Mouse (Mus musculus) forebrain, embryonic 16.5 days (tissue): ENCODE results near the gene Ccp110. TPM values are rescaled to one million over a fixed set of nuclear protein-coding genes. Genes with fewer than 3 reads are reported as not detected.

Experiments used
- ATAC-seq: fragments of 200-750 bp; cut with Nextera tagmentation; 2 replicates; pipeline ENCODE4 v1.8.0; 2017; ENCODE audit warnings: mild to moderate bottlenecking, moderate library complexity
- H3K27ac ChIP-seq: fragments of 300-500 bp; sonication (generic); 2 replicates; pipeline ENCODE4 v1.5.1; 2014; ENCODE audit warnings: low read length, control low read depth
- H3K27me3 ChIP-seq: fragments of 300-500 bp; sonication (generic); replicated peaks from 2 replicates; pipeline ENCODE4 v1.6.1; 2014; ENCODE audit warnings: low read length; ENCODE audit not compliant: control insufficient read depth, insufficient read depth
- H3K36me3 ChIP-seq: fragments of 300-500 bp; sonication (generic); 2 replicates; pipeline ENCODE4 v1.6.1; 2014; ENCODE audit not compliant: control insufficient read depth, insufficient read depth
- H3K4me1 ChIP-seq: fragments of 300-500 bp; sonication (generic); replicated peaks from 2 replicates; pipeline ENCODE4 v1.6.1; 2014; ENCODE audit warnings: low read length; ENCODE audit not compliant: control insufficient read depth, insufficient read depth
- H3K4me2 ChIP-seq: fragments of 300-500 bp; sonication (generic); 2 replicates; pipeline ENCODE4 v1.6.1; 2014; ENCODE audit warnings: mild to moderate bottlenecking, low read length, control low read depth
- H3K4me3 ChIP-seq: fragments of 300-500 bp; sonication (generic); replicated peaks from 2 replicates; pipeline ENCODE4 v1.5.1; 2014; ENCODE audit warnings: mild to moderate bottlenecking, low read length, control low read depth
- H3K9ac ChIP-seq: fragments of 300-500 bp; sonication (generic); replicated peaks from 2 replicates; pipeline ENCODE4 v1.6.1; 2014; ENCODE audit warnings: low read depth, low read length, control low read depth
- H3K9me3 ChIP-seq: fragments of 300-500 bp; sonication (generic); 2 replicates; pipeline ENCODE4 v1.6.1; 2016; ENCODE audit warnings: low read length; ENCODE audit not compliant: control insufficient read depth
- WGBS: fragments of 180-500 bp; shearing (Covaris S2); extraction: QIAGEN DNeasy Blood & Tissue Kit; methylation state at CpG from one replicate; pipeline ENCODE4 v1.1.7; 2014; 5-methylcytosine and 5-hydroxymethylcytosine counted together
- polyA plus RNA-seq: library from polyadenylated mRNA; unstranded; fragments of >200 nt; fragmentation: Nextera tagmentation; extraction: Ambion mirVana; gene quantifications from 2 replicates; pipeline ENCODE4 v1.2.1, GENCODE M21; 2015

Gene Ccp110
- 40.0 and 42.4 TPM in 2 replicates for polyA plus RNA-seq

DNA sequence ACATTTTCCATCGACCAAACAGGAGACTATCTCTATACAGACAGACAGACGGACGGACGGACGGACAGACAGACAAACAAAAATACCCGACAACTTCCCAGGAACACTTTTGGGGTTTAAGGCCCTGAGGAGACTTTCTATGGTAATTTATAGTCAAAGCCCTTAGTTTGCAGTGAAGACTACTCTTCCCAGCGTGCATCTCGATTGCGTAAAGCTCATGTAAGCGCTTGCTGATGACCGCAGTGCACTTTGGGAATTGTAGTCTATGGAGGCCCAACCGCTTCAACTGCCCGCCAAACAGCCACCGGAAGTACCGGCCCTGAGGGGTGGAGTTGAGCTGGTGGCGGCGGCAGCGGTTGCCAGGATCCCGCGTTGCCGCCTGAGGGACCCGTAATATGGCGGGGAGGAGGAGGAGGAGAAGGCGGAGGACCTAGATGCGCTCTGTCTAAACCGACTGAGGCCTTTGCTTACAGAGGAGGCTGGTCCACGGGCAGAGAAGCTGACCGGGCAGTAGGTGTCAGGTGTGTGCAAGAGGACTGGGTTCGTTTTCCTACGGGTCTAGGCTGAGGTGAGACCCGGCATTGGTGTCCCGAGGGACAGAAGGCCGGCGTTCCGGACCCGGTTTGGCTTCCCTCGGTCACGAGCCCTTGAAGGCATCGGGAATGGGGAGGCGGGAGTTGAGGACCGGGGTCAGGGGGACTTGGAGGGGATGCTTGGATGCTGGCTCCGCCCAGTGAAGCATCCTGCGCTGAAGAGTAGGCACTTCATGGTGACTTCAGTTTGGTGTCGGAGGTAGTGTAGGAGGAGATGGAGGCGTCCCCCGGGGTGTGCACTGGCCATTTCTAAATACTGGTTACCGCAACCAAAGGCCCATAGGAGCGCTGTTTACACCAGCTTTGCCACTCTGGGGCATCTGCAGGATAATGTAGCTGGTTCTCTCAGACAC lies at the start of gene Ccp110:
Ccp110 (plus strand) TSS at position 325 of the 946 bp plus-strand sequence.
- WGBS = under 1% methylated on average over 48 of the region's 48 CpGs
- Histone ChIP-seq H3K4me1 (peaks cover 14% of the 10 kb centered on the region), H3K9ac (peak within 1 kb of the TSS; percentile 69), H3K4me2 (peak within 1 kb of the TSS; percentile 65), H3K27ac (peak within 1 kb of the TSS; percentile 47), H3K36me3 (no peaks in the 10 kb centered on the region), H3K27me3 (no peaks in the 10 kb centered on the region), H3K9me3 (no peaks in the 10 kb centered on the region), H3K4me3 (peak within 1 kb of the TSS; percentile 63)
- peak; percentile 99 for ATAC-seq

DNA sequence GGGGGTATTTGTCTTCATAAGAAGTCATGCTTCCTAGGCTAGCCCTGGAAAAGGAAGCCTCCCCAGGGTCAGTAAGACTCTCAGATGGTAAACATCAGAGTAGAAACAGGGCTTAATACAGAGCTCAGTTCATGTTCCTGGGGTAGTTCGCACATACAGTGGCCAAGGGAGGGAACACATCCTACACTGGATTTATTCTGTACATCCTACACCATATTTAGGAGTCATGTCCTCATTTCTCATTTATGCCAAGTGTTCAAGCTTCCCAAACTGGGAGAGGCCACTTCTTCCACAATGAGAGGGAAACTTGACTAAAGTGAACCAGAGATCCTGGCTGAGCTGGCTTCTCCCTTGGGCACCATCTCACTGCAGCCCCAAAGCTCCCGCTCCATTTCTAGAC lies 44.6 kb upstream of the Ccp110 start:
- Histone ChIP-seq H3K36me3 (no peaks in the 10 kb centered on the region), H3K9me3 (no peaks in the 10 kb centered on the region; the same call in 1 of the 2 replicates), H3K27me3 (no peaks in the 10 kb centered on the region), H3K4me2 (no peak overlapping the region), H3K4me1 (no peaks in the 10 kb centered on the region), H3K27ac (no peak overlapping the region), H3K9ac (no peak overlapping the region), H3K4me3 (no peak overlapping the region)
- 93% methylated on average over 2 of the region's 2 CpGs for WGBS
- no peak for ATAC-seq

DNA sequence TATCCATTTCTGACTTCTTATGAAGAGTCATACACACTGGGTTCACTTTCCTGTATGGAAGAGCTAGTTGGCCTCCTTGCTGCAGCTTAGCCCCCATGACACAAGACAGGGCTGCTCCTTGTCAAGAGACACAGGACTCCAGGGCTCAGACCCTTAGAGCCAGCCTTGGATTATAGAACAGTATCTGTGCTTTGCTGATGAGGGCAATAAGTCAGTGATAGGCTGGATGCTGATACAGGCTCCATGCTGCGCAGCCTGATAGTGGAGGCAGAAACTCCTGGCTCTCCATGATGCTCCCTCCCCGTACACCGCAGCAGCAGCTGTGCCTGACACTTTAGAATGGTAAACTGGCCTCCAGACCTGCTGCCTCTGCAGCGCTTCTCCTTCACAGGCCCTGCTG lies 42.2 kb upstream of the Ccp110 start:
- no peaks in the 10 kb centered on the region for H3K9me3 ChIP-seq
- H3K27ac ChIP-seq = no peak overlapping the region
- no peak overlapping the region for H3K4me3 ChIP-seq
- H3K27me3 ChIP-seq = no peaks in the 10 kb centered on the region
- 83% methylated on average over 4 of the region's 4 CpGs for WGBS
- ATAC-seq = no peak
- H3K36me3 ChIP-seq = no peaks in the 10 kb centered on the region
- H3K9ac ChIP-seq = no peak overlapping the region
- H3K4me1 ChIP-seq = no peaks in the 10 kb centered on the region
- H3K4me2 ChIP-seq = no peak overlapping the region

DNA sequence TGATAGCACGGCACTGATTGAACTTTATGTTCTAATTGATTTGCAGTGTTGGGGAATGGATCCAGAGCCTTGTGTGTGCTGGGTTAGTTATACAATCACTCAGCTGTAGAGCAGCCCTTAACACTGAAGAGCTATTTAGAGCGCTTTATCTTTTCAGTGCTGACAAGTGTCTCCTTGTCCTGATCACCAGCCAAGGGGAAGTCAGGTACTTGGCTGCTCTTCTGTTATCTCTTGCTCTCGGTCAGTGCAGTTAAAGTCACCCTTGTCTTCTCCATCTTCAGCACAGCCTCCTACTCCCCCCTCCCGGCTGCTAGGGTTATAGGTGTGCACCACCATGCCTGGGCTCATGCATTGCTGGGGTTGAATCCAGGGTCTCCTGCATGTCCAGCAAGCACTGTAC lies 35.5 kb upstream of the Ccp110 start:
- no peak overlapping the region for H3K4me3 ChIP-seq
- H3K27ac ChIP-seq = no peak overlapping the region
- H3K9ac ChIP-seq = no peak overlapping the region
- no peak for ATAC-seq
- H3K4me1 ChIP-seq = no peaks in the 10 kb centered on the region
- H3K4me2 ChIP-seq = no peak overlapping the region
- no peaks in the 10 kb centered on the region for H3K9me3 ChIP-seq
- H3K27me3 ChIP-seq = no peaks in the 10 kb centered on the region
- WGBS = 88% methylated on average over 4 of the region's 4 CpGs
- H3K36me3 ChIP-seq = no peaks in the 10 kb centered on the region

DNA sequence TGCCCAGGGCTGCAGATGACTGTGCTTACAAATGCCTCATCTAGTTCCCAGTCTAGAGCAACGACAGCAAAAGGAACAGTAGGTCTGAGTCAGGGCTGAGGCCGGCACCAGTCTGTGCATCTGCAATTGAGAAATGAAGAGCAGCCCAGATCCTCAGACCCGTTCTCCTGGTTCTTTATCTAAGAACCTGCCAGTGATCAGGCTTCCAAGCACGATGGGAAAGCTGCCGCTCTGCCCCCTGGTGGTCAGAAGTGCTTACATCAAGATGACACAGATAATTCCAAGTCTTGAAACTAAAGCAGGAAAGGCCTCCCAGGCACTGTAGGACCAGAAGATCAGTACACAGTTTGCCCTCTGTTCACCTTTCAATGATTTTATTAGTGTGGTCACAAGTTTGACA lies 24.2 kb upstream of the Ccp110 start:
- no peak overlapping the region for H3K9ac ChIP-seq
- H3K36me3 ChIP-seq = peaks cover 22% of the 10 kb centered on the region
- H3K4me1 ChIP-seq = no peaks in the 10 kb centered on the region

DNA sequence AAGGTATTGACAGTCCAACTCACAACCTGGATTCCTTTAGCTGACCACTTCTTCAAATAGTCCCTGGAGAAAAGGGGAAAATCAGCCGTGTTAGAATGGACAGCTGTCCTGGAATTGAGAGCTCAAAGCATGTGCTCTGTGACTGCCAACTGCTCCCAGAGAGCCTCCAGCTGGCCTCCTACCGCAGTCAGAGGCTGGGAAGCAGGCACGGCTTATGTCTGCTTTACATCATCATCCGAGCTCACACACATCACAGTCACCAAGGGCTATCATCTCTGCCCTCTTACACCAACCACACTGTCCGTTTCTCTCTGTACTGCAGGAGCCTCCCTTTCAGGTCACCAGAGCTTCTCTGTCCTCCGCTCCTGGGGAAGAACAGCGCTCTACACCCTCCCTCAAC lies 23.3 kb upstream of the Ccp110 start:
- WGBS = 78% methylated on average over 7 of the region's 7 CpGs
- peaks cover 26% of the 10 kb centered on the region for H3K36me3 ChIP-seq
- ATAC-seq = no peak

More for the DNA sequence above, 24.2 kb upstream of the Ccp110 start:
- Histone ChIP-seq H3K9me3 (no peaks in the 10 kb centered on the region), H3K4me2 (no peak overlapping the region), H3K27me3 (no peaks in the 10 kb centered on the region), H3K4me3 (no peak overlapping the region), H3K27ac (no peak overlapping the region)
- 19% methylated on average over 5 of the region's 5 CpGs for WGBS
- ATAC-seq = peak; percentile 74

DNA sequence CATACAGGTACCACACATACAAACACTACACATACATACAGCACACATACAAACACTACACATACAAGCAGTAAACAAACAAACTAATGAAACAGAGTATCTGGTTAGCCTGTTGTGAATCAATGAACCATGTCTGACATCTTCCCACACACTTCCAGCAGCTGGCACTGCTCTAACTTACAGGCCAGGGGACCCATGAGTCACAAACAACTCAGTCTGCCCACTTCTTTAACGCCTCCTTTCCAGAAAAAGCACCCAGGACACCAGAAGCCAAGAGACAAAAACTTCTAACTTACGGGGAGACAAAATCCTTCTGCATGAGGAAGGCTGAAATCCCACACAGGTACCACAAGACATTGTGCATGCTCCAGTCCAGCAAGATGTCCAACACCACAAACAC lies 21.1 kb upstream of the Ccp110 start:
- Histone ChIP-seq H3K36me3 (peaks cover 40% of the 10 kb centered on the region), H3K27ac (no peak overlapping the region), H3K4me1 (no peaks in the 10 kb centered on the region), H3K9ac (no peak overlapping the region), H3K9me3 (no peaks in the 10 kb centered on the region), H3K27me3 (no peaks in the 10 kb centered on the region), H3K4me2 (no peak overlapping the region), H3K4me3 (no peak overlapping the region)
- ATAC-seq = no peak
- 94% methylated on average over 2 of the region's 2 CpGs for WGBS

More for the DNA sequence above, 23.3 kb upstream of the Ccp110 start:
- Histone ChIP-seq H3K27me3 (no peaks in the 10 kb centered on the region), H3K27ac (no peak overlapping the region), H3K9me3 (no peaks in the 10 kb centered on the region), H3K9ac (no peak overlapping the region), H3K4me3 (no peak overlapping the region), H3K4me1 (no peaks in the 10 kb centered on the region), H3K4me2 (no peak overlapping the region)

DNA sequence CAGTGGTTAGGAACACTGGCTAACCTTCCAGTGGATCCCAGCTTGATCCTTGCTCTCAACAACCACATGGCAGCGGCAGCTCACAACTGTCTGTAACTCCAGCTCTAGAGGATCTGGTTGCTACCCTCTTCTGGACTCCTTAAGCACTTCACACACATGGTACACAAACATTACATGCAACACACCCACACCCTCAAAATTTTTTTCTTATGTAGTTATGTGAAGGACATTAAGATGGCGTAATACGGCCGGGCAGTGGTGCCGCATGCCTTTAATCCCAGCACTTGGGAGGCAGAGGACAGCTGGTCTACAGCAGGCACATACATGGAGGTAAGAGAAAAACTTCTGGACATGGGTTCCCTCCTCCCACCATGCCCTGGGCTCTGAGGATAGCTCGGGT lies 16.2 kb upstream of the Ccp110 start:
- 95% methylated on average over 6 of the region's 6 CpGs for WGBS
- Histone ChIP-seq H3K9me3 (no peaks in the 10 kb centered on the region), H3K9ac (no peak overlapping the region), H3K4me3 (no peak overlapping the region), H3K4me1 (no peaks in the 10 kb centered on the region), H3K27ac (no peak overlapping the region), H3K27me3 (no peaks in the 10 kb centered on the region), H3K36me3 (peaks cover 42% of the 10 kb centered on the region), H3K4me2 (no peak overlapping the region)
- ATAC-seq = no peak

DNA sequence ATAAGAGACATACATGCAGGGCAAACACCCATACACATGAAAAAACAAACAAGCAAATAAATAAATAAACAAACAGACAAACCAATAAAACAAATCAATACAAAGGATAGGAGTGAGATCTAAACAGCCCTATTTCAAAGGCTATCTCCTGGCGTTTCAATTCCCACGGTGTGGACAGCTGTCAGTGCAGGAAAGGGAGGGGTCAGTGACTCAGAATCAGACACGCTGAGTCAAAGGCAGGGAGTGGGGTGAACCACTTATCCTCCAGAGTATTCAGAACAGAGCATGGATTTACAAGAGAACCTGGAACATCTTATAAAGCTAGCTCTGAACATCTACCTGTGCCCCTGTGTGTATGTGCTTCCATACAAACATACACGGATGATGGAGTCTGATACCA lies 15.2 kb upstream of the Ccp110 start:
- no peak for ATAC-seq
- 85% methylated on average over 4 of the region's 4 CpGs for WGBS
- H3K36me3 ChIP-seq = peaks cover 39% of the 10 kb centered on the region

More for the DNA sequence above, 15.2 kb upstream of the Ccp110 start:
- Histone ChIP-seq H3K4me2 (no peak overlapping the region), H3K27me3 (no peaks in the 10 kb centered on the region), H3K4me1 (no peaks in the 10 kb centered on the region), H3K4me3 (no peak overlapping the region), H3K27ac (no peak overlapping the region), H3K9me3 (no peaks in the 10 kb centered on the region), H3K9ac (no peak overlapping the region)
